Mouse (Mus musculus) urinary bladder, postnatal 10 days (tissue): Measurements from ENCODE around the gene Man2a2.
"Not testable (repeated sequence)": the region's sequence is repeated elsewhere in the genome, so short reads cannot be mapped to it uniquely, and the experiment has no call there.

Experiments
- DNase-seq: peaks from one replicate; pipeline ENCODE4 v3.0.0; 2022; ENCODE audit warnings: low spot score

The Man2a2 gene

DNA sequence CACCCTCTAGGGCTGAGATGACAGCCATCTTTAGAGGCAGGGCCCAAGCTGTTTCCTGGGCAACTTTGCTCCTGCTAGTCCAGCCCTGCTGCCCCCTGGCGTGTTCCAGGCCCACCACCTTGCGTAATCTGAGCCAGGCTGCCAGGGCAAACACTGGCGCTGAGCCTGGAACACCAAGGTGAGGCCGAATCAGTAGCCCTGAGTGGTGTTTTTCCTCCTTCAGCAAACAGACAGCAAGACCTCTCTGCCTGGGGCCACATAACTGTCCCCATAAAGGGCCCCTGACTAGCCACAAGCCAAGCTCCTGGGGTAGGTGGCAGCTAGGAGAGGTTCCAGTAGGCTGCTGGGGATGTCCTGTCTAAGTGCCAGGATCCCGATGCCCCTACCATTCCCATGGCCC, 28.9 kb upstream of the Man2a2 start:
- no peak for DNase-seq

DNA sequence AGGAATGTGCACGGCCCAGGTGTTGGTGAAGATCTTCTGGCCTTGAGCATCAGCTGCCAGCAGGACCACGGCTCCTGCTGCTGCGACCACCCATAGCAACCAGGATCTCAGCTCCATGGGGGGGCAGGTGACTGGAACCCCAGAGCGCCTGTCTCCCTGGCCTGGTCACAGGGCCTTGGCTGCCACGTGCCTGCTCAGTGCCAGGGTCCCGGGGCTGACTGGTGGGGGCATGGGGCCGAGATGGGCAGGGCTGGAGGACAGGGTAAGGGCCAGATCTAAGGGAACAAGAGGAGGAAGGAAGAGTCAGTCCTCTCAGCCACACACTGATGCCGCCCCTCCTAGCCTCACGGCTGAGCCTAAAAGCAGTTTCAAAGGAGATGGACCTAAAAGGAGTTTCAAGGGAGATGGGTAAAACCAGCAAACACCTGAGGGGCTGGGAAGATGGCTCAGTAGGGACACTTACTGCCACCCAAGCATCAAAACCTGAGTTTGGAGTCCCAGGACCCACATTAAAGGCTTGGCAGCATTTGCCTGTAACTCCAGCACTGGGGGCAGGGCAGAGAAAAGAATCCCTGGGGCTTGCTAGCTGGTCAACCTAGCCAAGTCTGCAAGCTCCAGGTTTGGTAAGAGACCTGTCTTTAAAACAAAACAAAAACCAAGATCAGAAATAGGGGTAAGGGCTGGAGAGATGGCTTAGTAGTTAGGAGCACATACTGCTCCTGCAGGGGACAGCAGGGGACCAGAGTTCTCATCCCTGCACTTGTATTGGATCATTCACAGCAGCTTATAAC, 27.7 kb upstream of the Man2a2 start:
- DNase-seq = no peak

DNA sequence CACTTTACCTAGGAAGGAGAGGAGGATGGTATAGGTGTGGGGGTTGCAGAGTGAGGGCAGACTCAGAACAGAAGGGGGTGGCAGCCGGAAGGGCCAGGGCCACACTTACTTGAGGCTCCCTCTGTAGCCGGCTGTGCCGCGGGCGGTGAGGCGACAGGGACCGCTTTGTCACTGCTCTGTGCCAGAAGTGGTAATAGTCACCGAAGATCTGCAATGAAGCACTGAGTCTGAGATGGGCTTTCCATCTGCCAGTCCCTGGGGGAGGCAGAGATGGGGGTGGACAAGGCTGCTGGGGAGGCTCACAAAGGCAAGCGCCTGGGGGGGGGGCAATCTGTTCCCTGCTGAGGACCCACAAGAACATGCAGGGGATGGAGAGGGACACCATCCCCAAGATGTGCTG, 26.8 kb upstream of the Man2a2 start:
- no peak for DNase-seq

DNA sequence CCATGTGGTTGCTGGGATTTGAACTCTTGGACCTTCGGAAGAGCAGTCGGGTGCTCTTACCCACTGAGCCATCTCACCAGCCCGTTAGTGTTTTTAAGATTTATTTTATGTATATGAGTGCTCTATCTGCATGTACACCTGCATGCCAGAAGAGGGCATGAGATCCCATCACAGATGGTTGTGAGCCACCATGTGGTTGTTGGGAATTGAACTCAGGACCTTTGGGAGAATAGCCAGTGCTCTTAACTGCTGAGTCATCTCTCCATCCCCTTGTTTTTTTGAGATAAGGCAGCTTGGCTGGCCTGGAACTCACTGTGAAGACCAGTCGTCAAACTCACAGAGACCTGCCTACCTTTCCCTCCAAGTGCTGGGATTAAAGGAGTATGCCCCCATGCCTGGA, 25.3 kb upstream of the Man2a2 start:
- not testable (repeated sequence) for DNase-seq

DNA sequence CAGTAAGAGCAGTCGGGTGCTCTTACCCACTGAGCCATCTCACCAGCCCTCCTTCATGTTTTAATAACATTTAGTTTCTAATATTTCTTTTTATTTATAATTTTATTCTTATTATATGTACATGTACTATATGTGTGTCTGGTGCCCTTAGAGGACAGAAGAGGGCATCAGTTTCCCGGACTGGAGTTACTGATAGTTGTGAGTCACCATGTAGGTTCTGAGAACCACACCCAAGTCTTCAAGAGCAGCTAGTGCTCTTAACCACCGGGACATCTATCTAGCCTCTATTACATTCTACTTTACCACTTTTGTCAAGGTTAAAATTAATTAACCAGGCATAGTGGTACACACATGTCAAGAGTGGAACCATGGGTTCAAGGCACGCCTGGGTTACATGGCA, 23.4 kb upstream of the Man2a2 start:
- no peak for DNase-seq

DNA sequence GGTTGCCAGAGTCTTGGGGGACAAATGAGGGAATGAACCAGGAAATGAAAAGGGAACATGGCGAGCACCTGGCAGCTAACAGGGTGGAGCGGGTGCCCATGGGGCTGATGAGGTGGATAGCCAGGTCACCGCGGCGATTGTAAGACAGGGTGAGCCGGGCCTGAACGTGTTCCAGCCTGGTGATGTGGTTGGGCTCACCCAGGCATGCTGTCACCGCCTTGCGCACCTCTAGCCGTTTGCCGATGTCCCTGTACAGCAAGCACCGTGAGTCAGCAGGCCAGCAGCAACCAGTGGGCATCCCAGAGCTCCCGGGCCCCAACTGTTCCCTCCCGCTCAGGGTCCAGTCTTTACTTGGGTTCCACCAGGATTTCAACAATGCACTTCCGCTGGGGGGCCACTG, 20.9 kb upstream of the Man2a2 start:
- DNase-seq = no peak

DNA sequence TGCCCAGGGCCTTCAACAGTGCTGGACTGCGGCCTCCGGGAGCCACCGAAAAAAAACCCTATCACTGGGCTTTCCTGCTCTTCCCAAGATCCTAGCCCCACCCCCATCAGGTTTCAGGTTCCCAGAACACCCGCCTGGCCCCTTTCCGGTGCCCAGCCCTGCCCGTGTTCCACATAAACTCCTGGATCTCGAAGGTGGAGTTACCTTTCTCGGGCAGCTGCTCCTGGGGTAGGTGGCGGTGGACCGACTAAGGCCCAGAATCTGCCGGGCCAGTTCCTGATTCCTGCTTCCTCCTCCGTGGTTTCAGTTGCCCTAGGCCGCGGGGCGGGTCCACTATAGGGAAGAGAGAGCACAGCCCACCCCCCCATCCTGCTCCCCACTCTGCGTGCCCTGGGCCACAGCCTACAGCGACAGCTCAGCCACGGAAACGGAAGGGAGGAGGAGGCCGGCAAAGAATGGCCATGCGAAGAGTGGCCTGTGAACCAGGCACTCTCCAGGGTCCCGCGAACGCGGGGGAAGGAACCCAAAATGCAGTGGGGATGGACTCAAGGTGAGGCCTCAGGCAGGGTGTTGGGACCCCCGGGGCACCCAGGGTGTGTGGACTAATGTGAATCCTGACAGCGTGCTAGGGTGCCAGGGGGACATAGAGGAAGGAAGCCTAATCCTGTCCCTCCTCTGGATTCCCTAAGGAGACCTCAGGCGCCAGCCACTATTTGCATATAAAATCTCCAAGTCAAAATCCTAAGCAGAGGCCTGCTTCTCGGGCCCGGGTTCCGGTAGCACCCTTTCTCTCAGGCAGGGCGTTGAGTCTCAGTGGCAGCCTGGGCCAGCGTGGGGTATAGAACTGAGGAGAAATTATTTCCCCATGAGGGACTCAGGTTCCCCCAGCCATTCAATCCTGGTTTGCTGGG, 16.7 kb upstream of the Man2a2 start, which contains the start of gene Fes:
Fes (minus strand) TSS at position 314 of the 911 bp plus-strand sequence.
- no peak for DNase-seq

DNA sequence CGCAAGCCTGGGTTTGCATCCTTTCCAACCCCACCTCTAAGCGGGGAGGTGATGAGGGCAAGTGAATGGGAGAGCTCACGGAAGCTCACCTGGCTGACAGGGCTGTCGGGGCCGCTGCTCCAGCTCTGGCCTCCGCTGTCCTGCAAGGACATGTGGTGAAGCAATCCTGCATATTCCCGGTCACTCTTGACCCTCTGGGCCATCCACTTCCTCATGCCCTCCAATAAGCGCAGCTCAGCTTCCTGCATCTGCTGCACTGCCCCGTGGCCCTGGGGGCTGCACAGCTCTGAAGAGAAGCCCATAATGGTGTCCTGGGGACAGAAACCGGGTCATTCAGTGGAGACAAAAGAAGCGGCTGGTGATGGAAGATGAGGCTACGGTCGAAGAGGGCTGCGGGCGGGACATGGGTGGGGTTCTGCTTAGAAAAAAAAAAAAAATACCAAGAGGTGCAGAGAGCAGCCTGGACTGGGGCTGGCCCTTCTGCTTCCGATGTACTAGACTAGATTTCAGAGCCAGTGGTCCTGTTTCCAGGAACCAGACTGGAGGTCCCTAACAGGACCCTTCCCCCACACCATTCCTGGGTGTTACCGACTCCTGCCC, 16.0 kb upstream of the Man2a2 start:
- DNase-seq = no peak

DNA sequence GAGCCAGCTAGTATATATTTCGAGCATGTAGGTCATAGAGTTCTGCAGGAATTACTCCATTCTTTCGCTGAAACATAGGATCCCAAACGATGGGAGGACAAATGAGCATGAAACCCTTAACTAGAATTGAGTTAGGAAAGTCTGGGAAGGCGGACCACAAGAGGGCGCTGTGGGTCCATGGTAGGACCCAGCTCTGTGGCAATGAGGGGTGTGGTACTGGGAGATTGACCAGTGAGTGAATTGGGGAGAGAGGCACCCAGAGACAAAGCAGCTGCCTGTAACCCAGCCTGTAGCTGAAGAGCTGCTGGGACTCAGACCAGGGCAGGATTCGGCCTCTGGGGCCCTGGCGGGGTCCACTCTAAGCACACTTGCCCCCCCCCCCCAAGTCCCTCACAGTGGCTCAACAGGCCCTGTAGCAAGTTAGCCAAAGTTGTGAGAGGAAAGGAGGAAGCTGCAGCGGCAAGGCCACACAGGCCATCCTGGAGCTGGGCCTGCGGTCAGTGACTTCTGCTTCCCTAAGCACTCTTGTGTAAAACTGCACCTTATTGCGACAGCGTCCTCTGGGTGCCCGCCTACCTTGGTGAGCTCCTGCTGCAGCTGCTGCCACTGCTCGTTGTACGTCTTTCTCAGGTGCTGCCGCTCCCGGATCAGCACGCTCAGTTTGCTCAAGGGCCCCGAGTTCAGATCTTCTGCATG, 15.2 kb upstream of the Man2a2 start:
- DNase-seq = peak; percentile 85

DNA sequence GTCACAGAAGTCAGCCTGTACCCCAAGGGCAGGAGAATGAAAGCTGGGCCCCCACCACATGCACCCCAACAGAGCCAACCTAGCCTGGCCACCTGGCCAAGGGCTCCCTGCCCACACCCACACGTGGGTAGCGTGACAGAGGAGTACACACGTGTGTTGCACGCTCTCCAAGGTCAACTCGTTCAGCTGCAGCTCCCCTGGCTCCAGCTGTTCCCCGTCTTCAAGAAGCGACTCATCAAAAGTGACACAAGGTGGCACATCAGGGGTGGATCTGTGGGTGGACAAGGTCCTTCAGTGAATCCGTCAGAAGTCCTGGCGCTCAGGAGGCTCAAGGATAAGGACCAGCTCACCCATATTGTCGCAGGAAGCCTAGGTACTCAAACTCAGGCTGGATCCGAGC, 11.7 kb upstream of the Man2a2 start:
- no peak for DNase-seq

DNA sequence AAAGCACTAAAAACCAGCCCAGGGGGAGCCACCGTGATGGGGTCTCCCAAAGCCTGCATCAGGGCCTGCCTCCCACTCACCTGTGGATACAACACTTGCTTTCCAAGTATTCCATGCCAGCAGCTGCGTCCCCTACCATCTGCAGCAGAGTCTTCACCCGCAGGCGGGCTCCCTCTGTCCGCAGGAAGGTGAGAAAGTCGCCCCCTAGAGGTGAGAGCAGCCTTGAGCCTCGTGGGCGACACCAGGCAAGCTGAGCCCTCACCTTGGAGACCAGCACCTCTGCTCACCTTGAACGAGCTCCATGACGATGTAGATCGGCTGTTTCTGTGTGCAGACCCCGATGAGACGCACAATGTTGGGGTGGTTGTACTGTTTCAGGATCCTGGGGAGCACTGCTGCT, 8.4 kb upstream of the Man2a2 start:
- DNase-seq = no peak

DNA sequence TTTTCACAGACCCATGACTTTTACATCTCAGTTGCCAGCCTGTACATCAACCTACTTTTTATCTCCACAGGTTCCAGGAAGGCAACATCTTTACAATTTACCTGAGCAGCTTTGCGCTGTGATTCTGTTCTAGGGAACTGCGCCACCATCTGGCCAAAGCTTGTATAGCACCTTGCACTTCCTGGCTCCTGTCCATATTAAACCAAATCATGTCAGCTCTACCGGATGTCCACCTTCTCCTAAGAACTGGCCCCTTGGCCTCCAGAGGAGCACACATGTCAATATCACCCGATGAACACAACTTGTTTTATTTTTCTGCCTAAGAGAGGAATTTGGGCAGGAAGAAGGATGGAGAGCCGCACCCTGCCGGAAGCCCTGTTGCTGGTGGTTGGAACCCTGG, 6.3 kb upstream of the Man2a2 start:
- DNase-seq = no peak

DNA sequence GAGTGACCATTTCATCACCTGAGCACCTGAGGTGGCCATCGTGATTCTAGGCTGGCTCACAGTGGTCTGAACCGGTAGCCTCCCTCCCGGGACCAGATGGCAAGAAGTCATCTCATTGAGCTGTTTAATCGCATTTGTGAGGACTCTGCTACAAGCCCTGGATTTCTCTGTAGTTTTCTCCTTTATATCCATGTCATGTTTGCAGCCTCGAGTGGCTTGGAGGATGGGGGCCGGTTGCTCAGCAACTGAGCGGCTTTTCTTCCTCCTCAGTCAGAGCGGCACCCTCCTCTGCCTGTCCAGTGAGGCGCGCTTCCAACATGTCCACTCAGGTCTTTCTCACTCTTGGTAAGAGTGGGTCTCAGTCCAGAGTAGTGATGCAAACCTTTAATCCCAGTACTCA, 5.0 kb upstream of the Man2a2 start:
- no peak for DNase-seq

DNA sequence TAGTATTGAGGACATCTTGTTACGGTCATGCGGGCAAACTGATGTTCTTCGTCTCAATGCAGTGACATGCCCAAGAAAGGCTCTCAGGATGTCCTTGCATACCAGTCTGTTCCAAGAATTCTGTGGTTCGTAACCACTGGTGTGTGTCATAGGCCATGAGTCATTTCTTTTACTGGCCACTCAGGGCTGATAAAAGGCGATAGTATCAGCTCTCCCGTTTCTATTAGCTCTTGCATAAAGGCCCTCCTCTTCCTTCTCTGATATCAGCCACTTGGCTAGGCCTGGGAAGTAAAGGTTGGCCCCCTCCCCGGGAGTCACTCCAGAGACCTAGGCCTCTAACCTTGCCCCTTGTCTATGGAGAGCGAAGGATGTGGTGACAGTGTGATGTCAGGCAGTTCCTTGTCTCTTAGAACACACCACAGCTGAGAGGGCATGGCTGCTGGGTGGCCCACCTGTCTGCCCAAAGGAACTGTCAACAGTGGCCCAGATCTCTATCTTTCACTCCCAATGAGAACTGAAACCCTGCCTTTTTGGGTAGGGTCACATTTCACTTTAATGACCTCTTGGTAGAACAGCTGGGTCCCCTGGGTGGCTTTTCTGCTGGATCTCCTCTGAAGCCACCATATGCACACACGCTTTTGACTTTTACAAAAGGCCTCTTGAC, 4.3 kb upstream of the Man2a2 start:
- no peak for DNase-seq

DNA sequence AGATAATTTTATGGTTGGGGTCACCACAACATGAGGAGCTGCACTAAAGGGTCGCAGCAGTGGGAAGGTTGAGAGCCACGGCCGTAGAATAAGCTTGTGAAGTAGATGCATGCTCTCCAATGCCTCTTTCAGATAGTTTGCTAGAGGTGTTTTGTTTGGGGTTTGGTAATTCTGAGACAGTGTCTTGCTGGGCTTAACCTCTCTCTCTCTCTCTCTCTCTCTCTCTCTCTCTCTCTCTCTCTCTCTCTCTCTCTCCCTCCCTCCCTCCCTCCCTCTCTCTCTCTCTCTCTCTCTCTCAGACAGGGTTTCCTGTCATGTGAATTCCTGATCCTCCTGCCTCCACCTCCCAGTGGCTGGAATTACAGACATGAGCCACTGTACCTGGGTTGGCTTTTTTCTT, 3.6 kb upstream of the Man2a2 start:
- DNase-seq = no peak

DNA sequence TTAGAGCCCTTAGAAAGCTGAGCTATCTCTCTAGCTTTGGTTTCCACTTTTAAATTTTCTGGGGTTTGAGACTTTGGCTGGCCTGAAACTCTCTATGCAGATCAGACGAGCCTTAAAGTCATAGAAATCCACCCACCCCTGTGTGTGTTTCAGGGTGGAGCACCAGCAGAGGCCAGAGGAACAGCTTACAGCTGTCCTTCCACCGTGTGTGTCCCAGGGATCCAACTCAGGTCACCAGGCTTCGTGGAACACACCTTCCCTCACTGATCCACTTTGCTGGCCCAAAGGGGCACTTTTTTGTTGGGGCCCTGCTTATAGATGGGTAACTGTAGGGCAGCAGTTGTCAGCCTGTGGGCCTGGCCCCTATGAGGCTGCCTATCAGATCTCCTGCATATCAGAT, 3.1 kb upstream of the Man2a2 start:
- no peak for DNase-seq

DNA sequence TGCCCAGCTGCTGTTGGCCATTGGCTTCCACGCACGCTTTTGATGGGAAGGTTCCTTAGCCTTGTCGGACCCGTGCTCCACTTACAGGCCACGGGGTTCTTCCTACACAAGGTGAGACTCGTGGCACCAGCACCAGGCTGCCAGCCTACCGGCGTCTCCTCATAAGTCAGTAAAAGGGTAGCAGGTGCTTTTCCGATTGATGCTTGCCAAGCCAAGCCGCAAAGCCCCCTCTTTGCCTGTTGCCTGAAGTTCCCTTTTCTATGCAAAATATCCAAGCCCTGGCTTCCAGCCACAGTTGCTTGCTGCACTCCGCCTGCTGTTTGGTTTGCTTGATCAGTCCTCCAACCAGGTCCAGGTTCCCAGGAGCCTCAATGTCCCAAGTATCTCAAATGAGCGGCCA, 2.7 kb upstream of the Man2a2 start:
- no peak for DNase-seq

DNA sequence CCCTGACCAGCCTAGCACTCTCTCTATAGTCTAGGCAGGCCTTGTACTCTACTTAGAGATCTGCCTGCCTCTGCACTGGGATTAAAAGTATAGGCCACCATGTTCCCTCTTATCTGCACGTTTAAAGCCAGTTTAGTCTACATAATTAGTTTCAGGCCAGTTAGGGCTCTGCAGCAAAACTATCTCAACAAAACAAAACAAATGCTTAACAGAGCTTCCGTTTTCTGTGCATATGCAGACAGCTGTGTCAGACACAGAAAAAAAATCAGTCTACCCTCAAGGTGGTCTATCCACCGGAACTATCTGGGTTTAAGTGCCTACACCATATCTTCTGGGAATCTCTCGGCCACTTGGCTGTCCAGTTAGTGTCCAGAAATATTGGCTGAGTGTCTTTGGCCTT, 2.2 kb upstream of the Man2a2 start:
- DNase-seq = no peak

DNA sequence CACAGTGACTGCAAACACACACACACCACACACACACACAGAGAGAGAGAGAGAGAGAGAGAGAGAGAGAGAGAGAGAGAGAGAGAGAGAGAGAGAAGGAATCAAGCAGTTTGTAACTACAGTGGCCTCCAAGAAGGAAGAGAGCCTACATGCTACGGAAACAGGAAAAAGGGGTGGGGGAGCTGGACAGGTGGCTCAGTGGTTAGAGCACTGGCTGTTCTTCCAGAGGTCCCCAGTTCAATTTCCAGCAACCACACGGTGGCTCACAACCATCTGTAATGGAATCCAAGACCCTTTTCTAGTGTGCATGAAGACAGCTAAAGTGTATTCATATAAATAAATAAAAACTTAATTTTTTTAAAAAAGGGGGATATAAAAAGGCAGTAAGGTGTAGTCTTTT, 1.5 kb upstream of the Man2a2 start:
- DNase-seq = no peak

DNA sequence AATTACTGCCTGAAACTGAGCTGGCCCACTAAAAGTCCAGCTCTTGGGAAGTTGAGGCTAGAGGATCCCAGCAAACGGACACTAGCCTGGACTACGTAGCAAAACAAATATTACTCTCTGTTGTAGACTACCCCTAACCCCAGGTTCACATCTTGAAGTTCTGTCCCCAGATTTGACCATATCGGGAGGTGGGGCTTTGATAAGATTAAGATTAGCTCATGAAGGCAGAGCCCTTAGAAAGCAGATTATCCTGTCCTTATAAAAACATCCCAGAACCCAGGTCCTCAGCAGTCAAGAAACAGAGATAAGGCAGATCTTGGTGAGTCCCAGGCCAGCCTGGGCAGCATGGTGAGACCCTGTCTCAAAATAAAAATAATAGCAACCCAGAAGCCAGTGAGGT, 991 bp upstream of the Man2a2 start:
- DNase-seq = no peak

DNA sequence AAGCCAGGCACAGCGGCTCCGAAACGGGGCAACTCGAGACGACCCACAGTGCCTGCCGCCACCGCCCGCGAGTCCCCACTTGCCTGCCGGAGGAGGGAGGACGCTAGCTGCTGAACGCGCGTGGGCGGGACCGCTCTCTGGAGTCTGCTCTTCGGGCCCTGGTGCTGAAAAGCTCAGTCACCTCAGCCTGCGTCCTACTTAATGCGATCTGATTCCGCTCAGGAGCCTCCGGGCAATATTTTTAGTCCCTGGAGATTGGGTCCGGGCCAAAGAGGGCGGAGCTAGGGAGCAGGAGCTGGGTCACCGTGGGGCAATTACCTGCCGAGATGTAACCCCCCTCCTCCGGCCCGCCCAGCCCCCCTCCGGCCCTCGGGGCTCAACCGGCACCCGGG, 530 bp downstream of the Man2a2 start:
- no peak for DNase-seq

DNA sequence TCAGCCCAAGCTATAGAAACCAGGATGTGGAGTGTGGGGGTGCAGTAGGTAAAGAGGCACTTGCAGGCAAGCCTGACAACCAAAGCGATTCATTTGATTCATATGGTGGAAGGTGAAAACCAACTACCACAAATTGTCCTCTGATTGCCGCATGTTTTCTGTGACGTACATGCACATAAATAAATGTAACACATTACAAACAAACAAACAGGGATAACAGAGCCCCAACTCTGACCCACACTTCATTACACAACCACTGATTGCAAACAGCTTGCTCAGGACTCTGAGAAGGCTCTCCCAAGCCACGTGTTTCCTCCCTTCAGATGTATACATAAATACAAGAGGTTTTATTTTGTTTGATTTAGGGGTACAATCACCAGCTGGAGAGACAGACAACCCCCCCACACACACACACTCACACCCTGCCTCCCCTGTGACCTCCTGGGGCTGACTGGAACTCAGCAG, 1.2 kb downstream of the Man2a2 start:
- no peak for DNase-seq
